Mouse (Mus musculus): ENCODE results near the gene Pofut2. TPM values are rescaled to one million over a fixed set of nuclear protein-coding genes. Genes with fewer than 3 reads are reported as not detected.

Gene Pofut2
- polyA plus RNA-seq (2015; fragmentation: Nextera tagmentation; extraction: Ambion mirVana): 128 and 139 TPM in 2 replicates

DNA sequence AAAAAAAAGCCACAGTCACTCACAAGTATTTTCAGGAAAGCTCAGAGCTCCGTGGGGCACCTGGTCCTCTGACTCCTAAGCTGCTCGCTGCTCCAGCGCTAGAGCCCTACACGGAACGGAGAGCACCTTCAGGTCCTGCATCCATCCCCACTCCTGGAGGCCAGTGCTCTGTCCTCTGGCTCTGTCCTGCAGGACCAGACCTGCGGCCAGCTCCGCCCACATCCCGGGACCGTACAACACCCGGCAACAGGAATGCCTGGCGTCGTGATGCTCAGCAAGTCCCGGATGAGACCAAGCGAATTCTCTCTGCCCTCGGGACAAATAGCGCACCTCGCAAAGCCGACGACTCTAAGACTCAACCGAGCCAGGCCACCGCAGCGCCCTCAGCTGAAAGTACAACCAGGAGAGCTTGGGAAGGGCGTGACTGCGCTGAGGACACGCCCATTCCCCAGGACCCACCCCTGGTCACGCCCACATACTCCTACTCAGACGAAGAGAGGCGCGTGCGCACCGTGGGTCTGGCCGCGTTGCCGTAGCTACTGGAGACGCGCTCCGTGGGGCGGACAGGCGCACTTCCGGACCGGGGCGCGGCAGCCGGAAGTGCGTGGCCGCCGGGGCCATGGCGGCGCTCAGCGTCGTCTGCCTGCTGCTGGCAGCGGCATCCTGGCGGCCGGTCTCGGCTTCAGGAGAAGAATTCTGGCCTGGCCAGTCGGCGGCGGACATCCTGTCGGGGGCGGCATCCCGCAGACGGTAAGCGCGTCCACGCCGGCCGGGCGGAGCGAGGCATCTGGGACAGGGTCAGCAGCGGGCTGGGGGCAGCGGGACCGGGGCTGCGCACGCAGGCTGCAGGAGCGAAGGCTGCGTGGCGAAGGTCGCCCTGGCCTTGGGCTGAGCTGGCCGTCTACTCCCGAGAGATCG lies at the start of gene Pofut2:
TSS of gene Pofut2 (plus strand) at position 515 of the 918 bp plus-strand sequence.
- Histone ChIP-seq H3K9me3 (no peaks in the 10 kb centered on the region), H3K27me3 (no peaks in the 10 kb centered on the region), H3K36me3 (peaks cover 34% of the 10 kb centered on the region), H3K27ac (peak within 1 kb of the TSS; percentile 89), H3K4me2 (peak within 1 kb of the TSS; percentile 80), H3K4me1 (peaks cover 27% of the 10 kb centered on the region), H3K9ac (peak within 1 kb of the TSS; percentile 92), H3K4me3 (peak within 1 kb of the TSS; percentile 91)
- ATAC-seq (ENCODE audit: borderline replicate concordance, extremely low read depth, low FRiP score, low TSS enrichment): peak; percentile 98
- under 1% methylated on average over 79 of the region's 81 CpGs for WGBS

DNA sequence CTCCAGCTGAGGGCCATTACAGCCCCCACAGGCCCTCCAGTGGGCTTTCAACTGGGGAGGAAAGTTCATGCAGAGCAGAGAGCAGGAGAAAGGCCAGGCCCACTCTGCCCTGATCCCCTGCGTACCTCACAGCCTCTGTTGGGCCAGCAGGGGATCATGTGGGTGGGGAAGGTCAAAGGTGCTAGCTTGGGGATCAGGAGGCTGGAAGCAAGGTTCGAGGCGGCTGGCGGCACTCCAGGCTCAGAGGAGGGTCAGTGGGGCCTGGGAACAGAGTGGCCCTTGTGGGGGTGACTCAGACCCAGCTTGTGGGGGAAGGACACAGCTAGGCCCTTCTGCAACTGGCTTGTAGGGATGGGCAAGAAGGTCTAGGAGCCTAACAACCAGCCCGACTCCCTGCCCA lies 49.8 kb upstream of the Pofut2 start:
- Histone ChIP-seq H3K36me3 (no peaks in the 10 kb centered on the region), H3K27me3 (no peaks in the 10 kb centered on the region), H3K4me3 (no peak overlapping the region), H3K4me2 (no peak overlapping the region), H3K4me1 (peaks cover 53% of the 10 kb centered on the region), H3K27ac (no peak overlapping the region), H3K9me3 (no peaks in the 10 kb centered on the region), H3K9ac (no peak overlapping the region)
- WGBS: 68% methylated on average over 5 of the region's 5 CpGs
- ATAC-seq (ENCODE audit: borderline replicate concordance, extremely low read depth, low FRiP score, low TSS enrichment): no peak

DNA sequence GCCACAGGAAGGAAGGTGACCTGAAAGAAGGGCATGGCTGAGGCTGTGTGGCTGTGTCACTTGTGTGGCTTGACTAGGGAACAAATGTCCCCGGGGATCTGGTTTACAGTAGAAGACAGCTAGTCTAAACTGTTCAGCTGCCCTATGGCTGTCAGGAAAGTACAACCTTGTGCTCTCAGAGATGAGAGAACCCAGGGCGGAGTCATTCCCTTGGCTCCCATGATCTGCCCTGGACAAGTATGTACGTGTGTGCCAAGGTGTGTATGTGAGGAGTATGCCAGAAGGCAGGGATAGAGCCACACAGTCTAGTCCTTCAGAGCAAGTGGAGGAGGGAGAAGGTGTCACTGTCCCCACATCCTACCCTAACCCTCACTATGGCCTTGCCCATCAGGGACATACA lies 48.4 kb upstream of the Pofut2 start:
- H3K4me1 ChIP-seq: peaks cover 57% of the 10 kb centered on the region
- H3K27ac ChIP-seq: peak overlapping the region; percentile 39
- H3K4me2 ChIP-seq: no peak overlapping the region
- no peaks in the 10 kb centered on the region for H3K36me3 ChIP-seq
- no peak overlapping the region for H3K9ac ChIP-seq
- no peaks in the 10 kb centered on the region for H3K27me3 ChIP-seq
- no peak for ATAC-seq (ENCODE audit: borderline replicate concordance, extremely low read depth, low FRiP score, low TSS enrichment)
- no peaks in the 10 kb centered on the region for H3K9me3 ChIP-seq
- H3K4me3 ChIP-seq: no peak overlapping the region
- 97% methylated on average over 3 of the region's 3 CpGs for WGBS

DNA sequence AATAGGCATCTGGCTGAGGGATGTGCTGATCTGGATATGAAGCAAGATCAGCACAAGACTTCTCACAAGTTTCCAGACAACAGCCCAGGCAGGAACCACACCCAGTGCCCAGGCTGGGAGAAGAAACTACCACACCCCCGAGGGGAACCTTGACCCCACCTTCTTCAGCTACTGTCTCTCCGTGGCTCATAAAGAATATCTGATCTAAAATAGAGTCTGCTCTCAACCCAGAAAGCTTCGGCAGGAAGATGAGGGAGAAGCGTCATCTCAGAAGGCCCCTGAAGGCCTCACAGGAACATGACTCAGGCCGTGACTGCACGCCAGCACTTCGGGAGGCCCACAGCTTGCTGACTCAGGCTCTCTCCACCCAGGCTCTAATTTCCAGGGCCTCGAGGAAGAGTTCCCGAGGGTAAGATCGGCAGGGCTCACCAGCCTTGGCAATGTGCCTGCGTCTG lies 47.9 kb upstream of the Pofut2 start:
- ATAC-seq (ENCODE audit: borderline replicate concordance, extremely low read depth, low FRiP score, low TSS enrichment): no peak
- Histone ChIP-seq H3K4me1 (peaks cover 61% of the 10 kb centered on the region), H3K27me3 (no peaks in the 10 kb centered on the region), H3K4me3 (no peak overlapping the region), H3K9ac (no peak overlapping the region), H3K27ac (peak overlapping the region; percentile 39), H3K36me3 (no peaks in the 10 kb centered on the region), H3K4me2 (no peak overlapping the region), H3K9me3 (no peaks in the 10 kb centered on the region)
- WGBS: 26% methylated on average over 11 of the region's 11 CpGs

DNA sequence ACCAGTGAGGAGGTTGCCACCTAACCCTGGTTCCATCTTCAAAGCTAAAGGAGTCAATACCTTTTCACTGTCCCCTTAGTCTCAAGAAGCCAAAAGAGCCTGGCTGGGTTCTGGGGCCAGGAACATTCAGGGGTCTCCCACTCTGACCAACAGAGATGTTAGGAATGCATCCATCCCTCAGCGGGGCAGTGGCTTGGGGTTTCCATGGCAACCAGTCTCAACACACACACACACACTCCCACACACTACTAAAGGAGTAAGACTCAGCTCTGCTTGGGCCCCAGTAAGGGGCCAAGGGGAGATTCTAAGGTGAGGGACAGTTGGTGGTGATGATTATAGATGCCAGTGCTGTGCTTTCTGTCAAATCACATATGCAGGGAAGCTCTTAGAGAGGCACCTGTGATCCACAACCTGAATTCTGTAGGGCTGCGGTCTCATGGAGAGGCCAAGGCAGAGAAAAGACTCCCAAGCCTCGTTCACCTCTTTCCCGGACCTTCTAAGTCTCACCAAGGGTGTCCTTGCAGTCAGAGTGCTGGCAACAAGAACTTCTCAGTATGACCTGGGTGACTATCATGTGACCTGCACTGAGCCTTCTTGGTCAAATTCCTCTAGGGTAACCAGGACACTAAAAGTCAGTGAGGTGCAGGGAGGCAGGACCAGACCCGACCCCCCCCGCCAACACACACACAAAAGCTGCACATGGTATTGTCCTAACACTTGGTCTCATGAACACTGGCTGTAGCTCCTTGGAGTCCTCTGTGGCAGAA lies 46.5 kb upstream of the Pofut2 start:
- H3K36me3 ChIP-seq: no peaks in the 10 kb centered on the region
- no peaks in the 10 kb centered on the region for H3K9me3 ChIP-seq
- no peaks in the 10 kb centered on the region for H3K27me3 ChIP-seq
- H3K4me2 ChIP-seq: no peak overlapping the region
- 71% methylated on average over 6 of the region's 6 CpGs for WGBS
- peaks cover 60% of the 10 kb centered on the region for H3K4me1 ChIP-seq
- H3K27ac ChIP-seq: peak overlapping the region; percentile 34; the same call in 1 of the 2 replicates
- H3K9ac ChIP-seq: no peak overlapping the region
- no peak overlapping the region for H3K4me3 ChIP-seq
- no peak for ATAC-seq (ENCODE audit: borderline replicate concordance, extremely low read depth, low FRiP score, low TSS enrichment)

DNA sequence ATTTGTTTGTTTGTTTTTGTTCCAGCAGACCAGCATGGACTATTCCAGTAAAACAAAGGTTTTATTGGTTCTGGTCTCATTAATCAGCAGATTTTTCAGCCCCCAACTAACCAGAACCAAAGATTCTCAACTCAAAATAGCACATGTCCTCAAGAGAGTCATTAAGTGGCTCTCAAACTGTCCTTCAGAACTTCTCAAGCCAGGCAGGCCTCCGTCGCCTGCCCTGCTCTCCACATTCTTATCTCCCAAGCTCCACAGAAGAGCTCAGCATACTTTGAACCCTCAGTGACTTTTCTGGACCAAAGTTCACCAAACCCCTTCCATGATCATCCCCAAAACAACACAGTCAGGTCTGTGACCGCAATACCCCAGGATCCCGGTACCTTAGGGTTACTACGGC lies 45.5 kb upstream of the Pofut2 start:
- H3K27ac ChIP-seq: peak overlapping the region; percentile 79
- no peaks in the 10 kb centered on the region for H3K9me3 ChIP-seq
- H3K4me2 ChIP-seq: no peak overlapping the region
- H3K27me3 ChIP-seq: no peaks in the 10 kb centered on the region
- H3K4me3 ChIP-seq: no peak overlapping the region
- H3K36me3 ChIP-seq: no peaks in the 10 kb centered on the region
- H3K9ac ChIP-seq: no peak overlapping the region
- H3K4me1 ChIP-seq: peaks cover 60% of the 10 kb centered on the region
- WGBS: 72% methylated on average over 5 of the region's 5 CpGs
- no peak for ATAC-seq (ENCODE audit: borderline replicate concordance, extremely low read depth, low FRiP score, low TSS enrichment)

DNA sequence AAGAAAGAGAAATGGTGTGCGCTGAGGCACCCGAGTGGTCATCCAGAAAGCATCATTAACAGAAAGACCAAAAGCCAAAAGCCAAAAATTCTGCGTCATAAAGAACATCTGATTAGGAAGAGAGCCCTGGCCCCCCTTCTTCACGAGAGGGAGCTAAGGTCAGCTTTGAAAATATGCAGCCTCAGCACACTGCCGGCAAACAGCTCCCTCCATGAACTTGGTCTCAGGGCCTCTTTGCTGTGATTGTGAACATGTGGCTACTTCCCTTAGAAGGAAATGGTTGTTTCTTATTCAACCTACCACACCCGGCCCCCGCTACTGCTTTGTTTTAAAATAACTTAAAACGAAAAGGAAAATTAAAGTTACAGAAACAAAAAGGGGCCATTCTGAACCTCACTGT lies 44.4 kb upstream of the Pofut2 start:
- Histone ChIP-seq H3K4me3 (no peak overlapping the region), H3K36me3 (no peaks in the 10 kb centered on the region), H3K4me2 (no peak overlapping the region), H3K27me3 (no peaks in the 10 kb centered on the region), H3K4me1 (peaks cover 57% of the 10 kb centered on the region), H3K9ac (no peak overlapping the region), H3K27ac (peak overlapping the region; percentile 79), H3K9me3 (no peaks in the 10 kb centered on the region)
- no peak for ATAC-seq (ENCODE audit: borderline replicate concordance, extremely low read depth, low FRiP score, low TSS enrichment)
- WGBS: 30% methylated on average over 8 of the region's 8 CpGs

DNA sequence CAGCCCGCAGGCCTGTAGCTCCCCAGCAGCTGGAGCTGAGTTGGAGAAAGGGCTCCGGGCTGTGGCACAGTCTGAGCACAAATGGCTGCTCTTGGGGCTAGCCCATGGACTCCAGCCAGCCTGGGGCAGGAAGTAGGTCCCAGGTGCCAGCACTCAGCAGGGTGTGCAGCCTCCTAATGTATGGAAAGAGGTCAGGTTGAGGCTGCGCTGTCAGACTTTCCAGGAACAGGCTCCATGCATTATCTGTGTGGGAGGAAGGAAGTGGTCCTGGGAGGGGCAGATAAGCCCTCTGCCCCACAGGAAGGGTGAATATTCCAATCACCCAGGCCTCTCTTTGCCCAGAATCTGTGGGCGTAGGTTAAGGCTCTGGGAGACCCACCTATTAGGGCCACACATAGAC lies 43.4 kb upstream of the Pofut2 start:
- peak overlapping the region; percentile 79 for H3K27ac ChIP-seq
- no peaks in the 10 kb centered on the region for H3K9me3 ChIP-seq
- no peak overlapping the region for H3K4me2 ChIP-seq
- H3K4me1 ChIP-seq: peaks cover 61% of the 10 kb centered on the region
- no peak overlapping the region for H3K4me3 ChIP-seq
- WGBS: 43% methylated on average over 4 of the region's 4 CpGs
- no peak overlapping the region for H3K9ac ChIP-seq
- peak; percentile 60; the same call in 1 of the 2 replicates for ATAC-seq (ENCODE audit: borderline replicate concordance, extremely low read depth, low FRiP score, low TSS enrichment)
- no peaks in the 10 kb centered on the region for H3K36me3 ChIP-seq
- H3K27me3 ChIP-seq: 0 out of 2 replicates have a peak, but pooled peaks cover 3% of the 10 kb centered on the region

DNA sequence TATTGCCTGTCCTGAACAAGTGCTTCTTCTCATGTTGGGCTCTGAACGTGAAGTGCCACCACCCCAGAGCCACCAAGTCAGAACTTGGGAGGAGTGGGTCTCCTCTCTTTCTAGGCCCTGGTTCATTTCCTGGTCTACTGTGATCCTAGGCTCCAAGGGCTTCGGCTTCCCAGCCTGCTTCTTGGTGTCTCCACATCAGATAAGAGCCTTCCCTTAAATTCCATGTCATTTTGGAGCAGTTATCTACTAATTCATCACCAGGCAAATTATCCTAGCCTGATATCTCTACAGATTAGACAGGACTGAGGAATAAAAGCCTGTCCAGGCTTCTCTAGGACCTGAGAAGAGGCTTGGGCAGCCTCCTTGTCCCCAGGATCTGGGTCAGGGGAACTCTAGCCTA lies 42.7 kb upstream of the Pofut2 start:
- Histone ChIP-seq H3K4me1 (peaks cover 61% of the 10 kb centered on the region), H3K36me3 (no peaks in the 10 kb centered on the region), H3K27me3 (0 out of 2 replicates have a peak, but pooled peaks cover 3% of the 10 kb centered on the region), H3K4me2 (no peak overlapping the region), H3K4me3 (no peak overlapping the region), H3K27ac (peak overlapping the region; percentile 79), H3K9ac (no peak overlapping the region), H3K9me3 (no peaks in the 10 kb centered on the region)
- ATAC-seq (ENCODE audit: borderline replicate concordance, extremely low read depth, low FRiP score, low TSS enrichment): no peak
- WGBS: 56% methylated on average over 2 of the region's 2 CpGs

DNA sequence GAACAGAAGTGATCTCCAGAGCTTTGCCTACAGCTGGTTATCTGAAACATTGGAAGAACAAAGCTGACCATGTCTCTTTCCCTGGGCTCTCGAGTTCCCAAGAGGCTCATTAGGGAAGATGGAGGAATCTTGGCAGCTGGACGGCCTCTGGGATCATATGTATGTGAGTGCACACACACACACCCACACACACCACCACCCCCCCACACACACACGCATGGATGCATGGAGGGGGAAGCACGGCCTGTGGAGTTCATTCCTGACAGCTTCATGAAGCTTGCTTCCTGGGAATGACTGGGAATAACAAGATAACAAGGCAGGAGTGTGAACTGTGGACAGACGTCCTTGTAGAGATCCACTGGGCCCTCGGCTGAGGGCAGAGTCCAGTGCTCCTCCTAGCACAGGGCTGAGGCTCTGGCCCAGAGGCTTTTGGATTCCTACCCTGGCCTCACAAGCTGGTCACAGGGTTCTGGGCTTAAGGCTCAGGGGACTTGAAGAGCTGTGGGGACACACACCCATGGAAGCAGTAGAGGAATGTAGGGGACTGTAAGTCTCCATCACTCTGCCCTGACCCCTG lies 41.8 kb upstream of the Pofut2 start:
- Histone ChIP-seq H3K27me3 (0 out of 2 replicates have a peak, but pooled peaks cover 3% of the 10 kb centered on the region), H3K36me3 (no peaks in the 10 kb centered on the region), H3K4me1 (peaks cover 58% of the 10 kb centered on the region), H3K9me3 (no peaks in the 10 kb centered on the region), H3K9ac (no peak overlapping the region), H3K27ac (0 out of 2 replicates have a peak overlapping the region, but pooled peaks have one; percentile 18), H3K4me2 (no peak overlapping the region), H3K4me3 (no peak overlapping the region)
- ATAC-seq (ENCODE audit: borderline replicate concordance, extremely low read depth, low FRiP score, low TSS enrichment): no peak
- WGBS: 55% methylated on average over 6 of the region's 6 CpGs

DNA sequence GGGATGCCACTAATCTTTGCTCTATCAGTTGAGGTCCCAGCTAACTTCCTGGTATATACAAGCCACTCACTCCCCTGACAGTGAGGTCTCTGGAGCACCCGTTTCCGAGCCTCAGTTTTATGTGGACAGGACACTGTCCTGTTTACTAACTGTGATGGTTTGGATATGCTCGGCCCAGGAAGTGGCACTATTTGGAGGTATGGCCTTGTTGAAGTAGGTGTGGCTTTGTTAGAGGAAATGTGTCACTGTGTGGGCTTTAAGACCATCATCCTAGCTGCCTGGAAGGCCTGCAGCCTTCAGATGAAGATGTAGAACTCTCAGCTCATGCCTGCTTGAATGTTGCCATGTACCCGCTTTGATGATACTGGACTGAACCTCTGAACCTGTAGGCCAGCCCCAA lies 41.0 kb upstream of the Pofut2 start:
- H3K27ac ChIP-seq: no peak overlapping the region
- H3K4me1 ChIP-seq: peaks cover 55% of the 10 kb centered on the region
- no peak overlapping the region for H3K4me2 ChIP-seq
- no peaks in the 10 kb centered on the region for H3K9me3 ChIP-seq
- H3K9ac ChIP-seq: no peak overlapping the region
- 0 out of 2 replicates have a peak, but pooled peaks cover 6% of the 10 kb centered on the region for H3K27me3 ChIP-seq
- WGBS: 84% methylated on average over 4 of the region's 4 CpGs
- no peaks in the 10 kb centered on the region for H3K36me3 ChIP-seq
- no peak overlapping the region for H3K4me3 ChIP-seq
- ATAC-seq (ENCODE audit: borderline replicate concordance, extremely low read depth, low FRiP score, low TSS enrichment): no peak

Data from lung, embryonic 15.5 days (tissue).